Mouse (Mus musculus) liver, embryonic 14.5 days (tissue): ENCODE data around the gene Rnf121. TPM values are rescaled to one million over a fixed set of nuclear protein-coding genes. Genes with fewer than 3 reads are reported as not detected.

Source experiments
- ATAC-seq: fragments of 200-750 bp; cut with Nextera tagmentation; 2 replicates; pipeline ENCODE4 v1.8.0; 2017; ENCODE audit warnings: moderate number of reproducible peaks, mild to moderate bottlenecking, moderate library complexity; ENCODE audit not compliant: insufficient read depth
- DNase-seq, 3 experiments: peaks; one replicate each; pipeline ENCODE4 v3.0.0-alpha.2; 2012 to 2013; ENCODE audit warnings: low read depth in 3 of 3, low spot score in 3 of 3
- H3K27ac ChIP-seq: fragments of 300-500 bp; sonication (generic); 2 replicates; pipeline ENCODE4 v1.5.1; 2014; ENCODE audit warnings: moderate library complexity, mild to moderate bottlenecking, control low read depth, inconsistent platforms
- H3K27me3 ChIP-seq: fragments of 300-500 bp; sonication (generic); 2 replicates; pipeline ENCODE4 v1.6.1; 2014; ENCODE audit warnings: mild to moderate bottlenecking, low read length, moderate library complexity; ENCODE audit not compliant: control insufficient read depth, insufficient read depth
- H3K36me3 ChIP-seq: fragments of 300-500 bp; sonication (generic); replicated peaks from 2 replicates; pipeline ENCODE4 v1.6.1; 2014; ENCODE audit warnings: low read depth; ENCODE audit not compliant: control insufficient read depth, insufficient read depth
- H3K4me1 ChIP-seq, 2 experiments: fragments of 200-500 bp in 1 of 2; fragments of 300-500 bp in 1 of 2; sonication (generic) in 1 of 2; replicated peaks; 2 replicates each; pipeline ENCODE4 v1.6.1; 2012 to 2014; ENCODE audit warnings: antibody characterized with exemption in 1 of 2, inconsistent platforms in 1 of 2, low read length in 1 of 2; ENCODE audit not compliant: control insufficient read depth in 2 of 2, insufficient read depth in 2 of 2
- H3K4me2 ChIP-seq: fragments of 300-500 bp; sonication (generic); 2 replicates; pipeline ENCODE4 v1.6.1; 2014; ENCODE audit warnings: low read depth, mild to moderate bottlenecking, control low read depth, moderate library complexity
- H3K4me3 ChIP-seq, 2 experiments: fragments of 200-500 bp in 1 of 2; fragments of 300-500 bp in 1 of 2; sonication (generic) in 1 of 2; 2 replicates each; pipeline ENCODE4 v1.5.1; 2012 to 2014; ENCODE audit warnings: low read depth in 2 of 2, low read length in 2 of 2, mild to moderate bottlenecking in 2 of 2, control low read depth in 1 of 2, inconsistent platforms in 1 of 2, moderate library complexity in 1 of 2; ENCODE audit not compliant: insufficient read depth in 1 of 2
- H3K9ac ChIP-seq: fragments of 300-500 bp; sonication (generic); replicated peaks from 2 replicates; pipeline ENCODE4 v1.6.1; 2014; ENCODE audit warnings: mild to moderate bottlenecking, control low read depth, moderate library complexity
- H3K9me3 ChIP-seq: fragments of 300-500 bp; sonication (generic); 2 replicates; pipeline ENCODE4 v1.6.1; 2016; ENCODE audit warnings: low read length, mixed read lengths; ENCODE audit not compliant: control insufficient read depth
- CTCF ChIP-seq: IDR thresholded peaks from 2 replicates; pipeline ENCODE4 v1.5.1; 2016; ENCODE audit warnings: antibody characterized with exemption, low read depth, control low read depth
- EP300 ChIP-seq: IDR thresholded peaks from 2 replicates; pipeline ENCODE4 v1.6.1; 2016; ENCODE audit warnings: antibody characterized with exemption, low read depth
- WGBS: fragments of 180-500 bp; shearing (Covaris S2); extraction: QIAGEN DNeasy Blood & Tissue Kit; methylation state at CpG from one replicate; pipeline ENCODE4 v1.1.7; 2014; ENCODE audit not compliant: insufficient replicate concordance; 5-methylcytosine and 5-hydroxymethylcytosine counted together
- polyA plus RNA-seq, 2 experiments: library from polyadenylated mRNA; depleted of rRNA in 1 of 2; stranded (reverse) in 1 of 2; unstranded in 1 of 2; fragments of >200 nt; fragmentation: Nextera tagmentation in 1 of 2; extraction: Ambion mirVana in 1 of 2; gene quantifications; 2 replicates each; pipeline versions ENCODE4 v1.2.1 to v1.2.3; 2012 to 2014

Rnf121 gene
- polyA plus RNA-seq, 2 experiments: 10.5 to 16.9 TPM

- WGBS: 7% methylated on average over 19 of the region's 19 CpGs
- Histone ChIP-seq H3K36me3 (no peaks in the 10 kb centered on the region), H3K27ac (peak overlapping the region; percentile 38), H3K4me1 (peaks cover 22 to 31% of the 10 kb centered on the region in 2 experiments), H3K27me3 (no peaks in the 10 kb centered on the region), H3K4me2 (peak overlapping the region; percentile 79), H3K9me3 (no peaks in the 10 kb centered on the region), H3K9ac (peak overlapping the region; percentile 68), H3K4me3 (peak overlapping the region; percentile 65 to 82)
- ATAC-seq: peak; percentile 36; the same call in 1 of the 2 replicates
- peak in 2 of 3 experiments; percentile 22 to 32 for DNase-seq
- TF ChIP-seq CTCF (no peak), EP300 (no peak)
These were observed 94.3 kb downstream of the Rnf121 start for GRCm38 (mm10) chr7:101970821-101971461.

GRCm38 (mm10) chr7:101970429-101970775, 94.9 kb downstream of the Rnf121 start:
- H3K9me3 ChIP-seq: no peaks in the 10 kb centered on the region
- TF ChIP-seq EP300: no peak
- no peak for TF ChIP-seq CTCF
- peaks cover 26 to 36% of the 10 kb centered on the region in 2 experiments for H3K4me1 ChIP-seq
- H3K4me2 ChIP-seq: peak overlapping the region; percentile 79
- no peaks in the 10 kb centered on the region for H3K36me3 ChIP-seq
- H3K27me3 ChIP-seq: no peaks in the 10 kb centered on the region
- H3K27ac ChIP-seq: peak overlapping the region; percentile 38
- ATAC-seq (peak; percentile 58; the same call in 1 of the 2 replicates), DNase-seq (peak; percentile 53 to 59 (median 55))
- WGBS: under 1% methylated on average over 17 of the region's 17 CpGs
- H3K4me3 ChIP-seq: peak overlapping the region; percentile 65 to 82
- H3K9ac ChIP-seq: peak overlapping the region; percentile 68

GRCm38 (mm10) chr7:101969694-101970428, 95.4 kb downstream of the Rnf121 start:
- H3K4me3 ChIP-seq: peak overlapping the region; percentile 65 to 82
- H3K4me1 ChIP-seq: peaks cover 32 to 38% of the 10 kb centered on the region in 2 experiments
- no peak for TF ChIP-seq EP300
- TF ChIP-seq CTCF: no peak
- H3K9me3 ChIP-seq: no peaks in the 10 kb centered on the region
- peak overlapping the region; percentile 68 for H3K9ac ChIP-seq
- peak overlapping the region; percentile 48 for H3K27ac ChIP-seq
- H3K4me2 ChIP-seq: peak overlapping the region; percentile 79
- WGBS: under 1% methylated on average over 53 of the region's 53 CpGs
- H3K36me3 ChIP-seq: no peaks in the 10 kb centered on the region
- peak; percentile 44 to 57 (median 51) for DNase-seq
- H3K27me3 ChIP-seq: no peaks in the 10 kb centered on the region
- peak; percentile 86 for ATAC-seq

Other genes starting within 250 kb of the Rnf121 start
- gene Phox2a, start 247.2 kb downstream of the Rnf121 start, polyA plus RNA-seq (2012; rRNA removed): 0.03 TPM in 1 of 2 replicates, not detected in the other
- not detected in 2 replicates for gene Phox2a, start 247.2 kb downstream of the Rnf121 start, polyA plus RNA-seq (2014; fragmentation: Nextera tagmentation; extraction: Ambion mirVana)
- 4.4 and 6.8 TPM in 2 replicates for gene Inppl1, start 227.2 kb downstream of the Rnf121 start, polyA plus RNA-seq (2012; rRNA removed)
- gene Inppl1, start 227.2 kb downstream of the Rnf121 start, polyA plus RNA-seq (2014; fragmentation: Nextera tagmentation; extraction: Ambion mirVana): 0.69 and 2.0 TPM in 2 replicates
- gene Folr2, start 208.3 kb downstream of the Rnf121 start, polyA plus RNA-seq (2012; rRNA removed): 7.4 and 8.0 TPM in 2 replicates
- gene Folr2, start 208.3 kb downstream of the Rnf121 start, polyA plus RNA-seq (2014; fragmentation: Nextera tagmentation; extraction: Ambion mirVana): 4.2 and 6.5 TPM in 2 replicates
- 25.6 and 54.6 TPM in 2 replicates for gene Anapc15, start 201.8 kb downstream of the Rnf121 start, polyA plus RNA-seq (2012; rRNA removed)
- 51.9 and 52.0 TPM in 2 replicates for gene Anapc15, start 201.8 kb downstream of the Rnf121 start, polyA plus RNA-seq (2014; fragmentation: Nextera tagmentation; extraction: Ambion mirVana)
- gene Folr1, start 194.7 kb downstream of the Rnf121 start, polyA plus RNA-seq (2012; rRNA removed): 0.33 and 0.53 TPM in 2 replicates
- gene Folr1, start 194.7 kb downstream of the Rnf121 start, polyA plus RNA-seq (2014; fragmentation: Nextera tagmentation; extraction: Ambion mirVana): 0.38 TPM in 1 of 2 replicates, not detected in the other
- 61.7 and 74.8 TPM in 2 replicates for gene Lamtor1, start 159.6 kb downstream of the Rnf121 start, polyA plus RNA-seq (2012; rRNA removed)
- 63.3 and 67.8 TPM in 2 replicates for gene Lamtor1, start 159.6 kb downstream of the Rnf121 start, polyA plus RNA-seq (2014; fragmentation: Nextera tagmentation; extraction: Ambion mirVana)
- gene Tomt, start 159.1 kb downstream of the Rnf121 start, polyA plus RNA-seq (2012; rRNA removed): 0.05 and 0.08 TPM in 2 replicates
- gene Tomt, start 159.1 kb downstream of the Rnf121 start, polyA plus RNA-seq (2014; fragmentation: Nextera tagmentation; extraction: Ambion mirVana): 0.09 and 0.13 TPM in 2 replicates
- gene Lrrc51, start 131.6 kb downstream of the Rnf121 start, polyA plus RNA-seq (2012; rRNA removed): 1.3 and 1.4 TPM in 2 replicates
- gene Lrrc51, start 131.6 kb downstream of the Rnf121 start, polyA plus RNA-seq (2014; fragmentation: Nextera tagmentation; extraction: Ambion mirVana): 1.8 and 2.1 TPM in 2 replicates
- 27.4 and 28.6 TPM in 2 replicates for gene Numa1, start 131.4 kb downstream of the Rnf121 start, polyA plus RNA-seq (2012; rRNA removed)
- gene Numa1, start 131.4 kb downstream of the Rnf121 start, polyA plus RNA-seq (2014; fragmentation: Nextera tagmentation; extraction: Ambion mirVana): 36.2 and 41.3 TPM in 2 replicates
- gene Il18bp, start 46.8 kb downstream of the Rnf121 start, polyA plus RNA-seq (2012; rRNA removed): 12.7 and 14.8 TPM in 2 replicates
- gene Il18bp, start 46.8 kb downstream of the Rnf121 start, polyA plus RNA-seq (2014; fragmentation: Nextera tagmentation; extraction: Ambion mirVana): 15.0 and 15.9 TPM in 2 replicates
- 14.7 and 16.0 TPM in 2 replicates for gene Xndc1, start within 50 bp of the Rnf121 start, polyA plus RNA-seq (2012; rRNA removed)
- gene Xndc1, start within 50 bp of the Rnf121 start, polyA plus RNA-seq (2014; fragmentation: Nextera tagmentation; extraction: Ambion mirVana): 5.4 and 6.3 TPM in 2 replicates
- gene Xntrpc, start 244 bp upstream of the Rnf121 start, polyA plus RNA-seq (2012; rRNA removed): 1.1 and 1.5 TPM in 2 replicates
- gene Xntrpc, start 244 bp upstream of the Rnf121 start, polyA plus RNA-seq (2014; fragmentation: Nextera tagmentation; extraction: Ambion mirVana): 0.20 and 0.36 TPM in 2 replicates
- gene Trpc2, start 17.6 kb upstream of the Rnf121 start, polyA plus RNA-seq (2012; rRNA removed): 0.12 TPM in 1 of 2 replicates, not detected in the other
- gene Trpc2, start 17.6 kb upstream of the Rnf121 start, polyA plus RNA-seq (2014; fragmentation: Nextera tagmentation; extraction: Ambion mirVana): not detected in 2 replicates
- gene Art1, start 36.3 kb upstream of the Rnf121 start, polyA plus RNA-seq (2012; rRNA removed): 0.04 TPM in 1 of 2 replicates, not detected in the other
- not detected in 2 replicates for gene Art1, start 36.3 kb upstream of the Rnf121 start, polyA plus RNA-seq (2014; fragmentation: Nextera tagmentation; extraction: Ambion mirVana)
- gene Art5, start 44.0 kb upstream of the Rnf121 start, polyA plus RNA-seq (2012; rRNA removed): 0.08 and 0.10 TPM in 2 replicates
- gene Art5, start 44.0 kb upstream of the Rnf121 start, polyA plus RNA-seq (2014; fragmentation: Nextera tagmentation; extraction: Ambion mirVana): 0.15 and 0.20 TPM in 2 replicates
- not detected in 2 replicates for gene Chrna10, start 51.4 kb upstream of the Rnf121 start, polyA plus RNA-seq (2012; rRNA removed)
- not detected in 2 replicates for gene Chrna10, start 51.4 kb upstream of the Rnf121 start, polyA plus RNA-seq (2014; fragmentation: Nextera tagmentation; extraction: Ambion mirVana)
- 7.0 and 8.8 TPM in 2 replicates for gene Nup98, start 144.7 kb upstream of the Rnf121 start, polyA plus RNA-seq (2012; rRNA removed)
- 16.3 and 17.4 TPM in 2 replicates for gene Nup98, start 144.7 kb upstream of the Rnf121 start, polyA plus RNA-seq (2014; fragmentation: Nextera tagmentation; extraction: Ambion mirVana)
- gene Pgap2, start 144.7 kb upstream of the Rnf121 start, polyA plus RNA-seq (2012; rRNA removed): 14.5 and 15.4 TPM in 2 replicates
- 18.0 and 20.2 TPM in 2 replicates for gene Pgap2, start 144.7 kb upstream of the Rnf121 start, polyA plus RNA-seq (2014; fragmentation: Nextera tagmentation; extraction: Ambion mirVana)
- 31.4 and 35.9 TPM in 2 replicates for gene Rhog, start 190.6 kb upstream of the Rnf121 start, polyA plus RNA-seq (2012; rRNA removed)
- gene Rhog, start 190.6 kb upstream of the Rnf121 start, polyA plus RNA-seq (2014; fragmentation: Nextera tagmentation; extraction: Ambion mirVana): 53.4 and 55.6 TPM in 2 replicates
- 6.9 and 7.9 TPM in 2 replicates for gene Stim1, start 202.3 kb upstream of the Rnf121 start, polyA plus RNA-seq (2012; rRNA removed)
- gene Stim1, start 202.3 kb upstream of the Rnf121 start, polyA plus RNA-seq (2014; fragmentation: Nextera tagmentation; extraction: Ambion mirVana): 9.3 and 11.2 TPM in 2 replicates